Mouse (Mus musculus) ES-E14 (cell line): Measurements from ENCODE around the gene Ndufaf5. TPM values are rescaled to one million over a fixed set of nuclear protein-coding genes. Genes with fewer than 3 reads are reported as not detected.

Experiments used
- DNase-seq: peaks from one replicate; pipeline ENCODE4 v3.0.0-alpha.2; 2013; ENCODE audit warnings: low read depth, low spot score
- H3K27ac ChIP-seq: 2 replicates; pipeline ENCODE4 v1.5.1; 2012; ENCODE audit warnings: low read depth, mild to moderate bottlenecking, low read length, moderate library complexity, mixed read lengths; ENCODE audit not compliant: poor library complexity, insufficient read depth, severe bottlenecking
- H3K36me3 ChIP-seq: 2 replicates; pipeline ENCODE4 v1.6.1; 2012; ENCODE audit warnings: mild to moderate bottlenecking, low read length, moderate library complexity, mixed read lengths; ENCODE audit not compliant: control insufficient read depth, poor library complexity, insufficient read depth, severe bottlenecking
- H3K4me1 ChIP-seq, 2 experiments: fragments of 150-350 bp in 1 of 2; sonication (generic) in 1 of 2; 2 replicates each; pipeline ENCODE4 v1.6.1; 2012; ENCODE audit warnings: low read length in 2 of 2, mild to moderate bottlenecking in 1 of 2, mixed read lengths in 1 of 2; ENCODE audit not compliant: control insufficient read depth in 2 of 2, insufficient read depth in 2 of 2, poor library complexity in 1 of 2
- H3K4me3 ChIP-seq, 2 experiments: fragments of 150-350 bp in 1 of 2; sonication (generic) in 1 of 2; 2 replicates each; pipeline ENCODE4 v1.5.1; 2012; ENCODE audit warnings: low read length in 2 of 2, low read depth in 1 of 2, mild to moderate bottlenecking in 1 of 2, mixed read lengths in 1 of 2; ENCODE audit not compliant: insufficient read depth in 1 of 2, poor library complexity in 1 of 2, severe bottlenecking in 1 of 2
- H3K9ac ChIP-seq: 2 replicates; pipeline ENCODE4 v1.6.1; 2012; ENCODE audit warnings: low read depth, mild to moderate bottlenecking, low read length, mixed read lengths; ENCODE audit not compliant: poor library complexity, insufficient read depth, severe bottlenecking
- H3K9me3 ChIP-seq: fragments of 150-350 bp; sonication (generic); 2 replicates; pipeline ENCODE4 v1.6.1; 2012; ENCODE audit warnings: low read depth, mild to moderate bottlenecking, low read length; ENCODE audit not compliant: control insufficient read depth, insufficient read depth
- CHD2 ChIP-seq: IDR thresholded peaks from 2 replicates; pipeline ENCODE4 v1.6.1; 2014; ENCODE audit warnings: mild to moderate bottlenecking, low read depth, low read length, inconsistent platforms
- HCFC1 ChIP-seq: IDR thresholded peaks from 2 replicates; pipeline ENCODE4 v1.6.1; 2012; ENCODE audit warnings: low read length, inconsistent platforms, borderline replicate concordance; ENCODE audit not compliant: insufficient read depth
- MAFK ChIP-seq: IDR thresholded peaks from 2 replicates; pipeline ENCODE4 v1.6.1; 2014; ENCODE audit warnings: mild to moderate bottlenecking, low read depth, low read length, inconsistent platforms; ENCODE audit not compliant: insufficient read depth
- ZC3H11A ChIP-seq: IDR thresholded peaks from 2 replicates; pipeline ENCODE4 v1.6.1; 2012; ENCODE audit warnings: low read depth, mild to moderate bottlenecking, inconsistent platforms, low read length, borderline replicate concordance
- ZNF384 ChIP-seq: IDR thresholded peaks from 2 replicates; pipeline ENCODE4 v1.6.1; 2012; ENCODE audit warnings: low read depth, low read length, inconsistent platforms
- in situ Hi-C, 2 experiments: fragments of 600-800 bp; cut with MboI; formaldehyde crosslinking; loops; one replicate each; pipeline ENCODE4 v1.15.1; 2025; ENCODE audit warnings: low sequenced_read_pairs in 2 of 2, inconsistent platforms in 1 of 2; ENCODE audit not compliant: unreplicated experiment in 2 of 2
- total RNA-seq: library from RNA; depleted of rRNA; stranded (reverse); fragments of 300-350 nt; gene quantifications from 2 replicates; pipeline ENCODE4 v1.2.3, GENCODE M21; 2012

The Ndufaf5 gene
- total RNA-seq, 1 experiment = 14.0 TPM

DNA sequence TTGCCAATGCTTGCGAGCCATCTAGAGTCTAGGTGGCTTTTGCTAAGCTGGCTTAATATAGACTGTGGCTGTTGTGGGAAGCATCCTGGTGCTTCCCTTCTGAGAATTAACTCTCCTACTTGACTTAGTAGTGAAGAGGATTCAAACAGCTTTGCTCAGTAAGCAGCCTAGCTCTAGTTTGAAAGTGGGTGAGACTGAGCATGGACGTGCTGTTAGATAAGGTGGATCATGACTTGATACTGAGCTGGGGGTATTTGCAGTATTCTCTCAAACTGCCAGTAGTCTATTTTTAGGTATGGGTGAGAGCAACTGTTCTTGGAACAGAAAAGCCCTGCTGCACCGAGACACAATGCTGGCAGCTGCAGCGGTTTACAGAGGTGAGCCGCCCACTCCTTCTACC, 32.1 kb downstream of the Ndufaf5 start:
- DNase-seq = no peak
- no peaks in the 10 kb centered on the region for H3K4me1 ChIP-seq
- no peak overlapping the region for H3K27ac ChIP-seq
- TF ChIP-seq ZC3H11A = no peak
- TF ChIP-seq CHD2 = no peak
- TF ChIP-seq HCFC1 = no peak
- no peak for TF ChIP-seq ZNF384
- TF ChIP-seq MAFK = no peak
- no peak overlapping the region for H3K9ac ChIP-seq
- H3K36me3 ChIP-seq = peaks cover 2% of the 10 kb centered on the region; the same call in 1 of the 2 replicates
- in situ Hi-C loops = no loop called here
- no peak overlapping the region for H3K4me3 ChIP-seq
- H3K9me3 ChIP-seq = no peaks in the 10 kb centered on the region

DNA sequence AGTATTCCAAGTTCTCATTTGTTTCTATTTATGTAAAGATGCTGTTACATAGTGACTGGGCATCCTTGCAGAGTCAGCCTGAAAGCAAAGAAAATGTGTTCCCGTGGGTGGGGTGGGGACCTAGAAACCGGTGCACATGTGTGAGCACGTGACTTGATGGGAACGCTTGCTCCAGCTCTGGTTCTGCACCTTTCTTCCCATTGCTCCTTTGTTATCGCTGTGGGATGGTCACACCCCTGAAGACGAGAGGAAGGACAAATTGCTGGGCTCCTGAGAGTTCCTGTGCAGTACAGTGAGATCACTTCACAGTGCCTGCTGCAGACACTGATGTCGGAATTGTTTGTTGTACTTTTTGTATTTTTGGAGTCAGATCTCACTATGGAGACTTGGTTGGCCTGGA, 33.3 kb downstream of the Ndufaf5 start:
- no peak overlapping the region for H3K9ac ChIP-seq
- no peaks in the 10 kb centered on the region for H3K4me1 ChIP-seq
- H3K9me3 ChIP-seq = no peaks in the 10 kb centered on the region
- peaks cover 2% of the 10 kb centered on the region; the same call in 1 of the 2 replicates for H3K36me3 ChIP-seq
- in situ Hi-C loops = no loop called here
- H3K27ac ChIP-seq = no peak overlapping the region
- DNase-seq = no peak
- no peak for TF ChIP-seq MAFK
- no peak overlapping the region for H3K4me3 ChIP-seq

DNA sequence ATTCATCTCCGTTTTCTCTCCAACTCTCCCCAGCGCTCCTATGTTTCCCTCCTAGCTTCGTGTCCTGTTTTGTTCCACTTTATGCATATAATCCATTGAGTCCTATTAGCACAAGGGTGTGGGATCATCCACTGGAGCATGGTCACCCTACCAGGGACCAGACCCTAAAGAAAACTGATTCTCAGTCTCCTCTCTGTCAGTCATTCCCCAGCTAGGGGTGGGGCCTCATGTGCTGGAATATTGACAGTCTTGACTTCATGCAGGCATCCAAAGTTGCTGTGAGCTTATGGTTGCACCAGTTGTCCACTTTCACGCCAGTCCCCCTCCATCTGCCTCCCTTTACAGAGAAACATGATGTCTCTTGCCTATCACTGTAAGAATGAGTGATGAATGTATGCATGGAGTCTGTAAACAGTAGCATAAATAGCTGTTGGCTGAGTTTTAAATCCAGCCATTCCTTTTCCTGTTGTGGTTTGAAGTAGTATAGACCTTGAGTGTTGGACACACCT, 44.1 kb downstream of the Ndufaf5 start:
- no peak overlapping the region for H3K9ac ChIP-seq
- no peak overlapping the region for H3K27ac ChIP-seq
- no peak overlapping the region for H3K4me3 ChIP-seq
- in situ Hi-C loops = no loop called here
- no peak for DNase-seq
- no peak for TF ChIP-seq ZNF384
- TF ChIP-seq MAFK = no peak
- no peak for TF ChIP-seq HCFC1
- TF ChIP-seq ZC3H11A = no peak
- no peak for TF ChIP-seq CHD2
- no peaks in the 10 kb centered on the region for H3K9me3 ChIP-seq
- no peaks in the 10 kb centered on the region for H3K4me1 ChIP-seq
- H3K36me3 ChIP-seq = no peaks in the 10 kb centered on the region

DNA sequence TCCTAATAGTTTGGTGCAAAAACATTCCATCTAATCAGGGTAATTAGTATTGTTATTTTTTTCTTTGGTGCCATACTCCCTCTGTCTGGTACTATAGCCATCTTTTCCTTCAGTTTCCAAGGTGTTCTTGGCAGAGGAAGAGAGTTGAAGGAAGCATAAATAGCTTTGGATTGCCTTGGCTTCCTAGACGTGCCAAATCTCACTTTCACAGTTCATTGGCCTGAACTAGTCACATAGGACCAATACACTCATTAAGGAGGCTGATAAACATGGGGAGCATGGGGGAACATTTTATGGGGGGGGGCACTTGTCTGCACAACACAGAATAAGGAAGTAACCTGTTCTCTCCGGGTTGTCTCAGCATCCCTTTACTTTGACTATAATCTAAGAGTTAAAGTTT, 45.0 kb downstream of the Ndufaf5 start:
- DNase-seq = no peak
- no peak overlapping the region for H3K4me3 ChIP-seq
- no peak overlapping the region for H3K9ac ChIP-seq
- TF ChIP-seq CHD2 (no peak), ZC3H11A (no peak), ZNF384 (no peak), HCFC1 (no peak), MAFK (no peak)
- in situ Hi-C loops = no loop called here
- no peaks in the 10 kb centered on the region for H3K4me1 ChIP-seq
- H3K36me3 ChIP-seq = no peaks in the 10 kb centered on the region
- no peak overlapping the region for H3K27ac ChIP-seq
- no peaks in the 10 kb centered on the region for H3K9me3 ChIP-seq

DNA sequence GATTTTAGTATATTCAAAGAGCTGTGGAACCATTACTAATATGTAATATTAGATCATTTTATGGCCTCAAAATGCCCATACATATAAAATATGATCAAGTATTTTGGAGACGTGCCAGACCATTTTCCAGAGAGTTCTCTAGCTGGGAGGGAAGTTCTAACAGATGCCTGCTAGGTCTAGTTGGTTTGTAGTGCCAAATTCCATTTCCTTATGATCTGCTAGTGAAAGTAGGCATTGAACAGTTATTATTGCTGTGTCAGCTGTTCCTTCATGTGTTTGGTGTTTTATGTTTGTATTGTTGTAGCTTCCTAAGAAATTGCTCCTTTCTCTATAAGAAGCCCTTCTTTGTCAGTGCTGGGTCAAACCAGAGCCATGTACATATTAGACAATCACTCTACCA, 45.5 kb downstream of the Ndufaf5 start:
- no peaks in the 10 kb centered on the region for H3K36me3 ChIP-seq
- H3K4me1 ChIP-seq = no peaks in the 10 kb centered on the region
- no peak for DNase-seq
- H3K9ac ChIP-seq = no peak overlapping the region
- H3K27ac ChIP-seq = no peak overlapping the region
- in situ Hi-C loops = no loop called here
- no peak overlapping the region for H3K4me3 ChIP-seq
- peak; percentile 55; the same call in 1 of the 2 replicates for TF ChIP-seq MAFK
- TF ChIP-seq ZNF384 = no peak
- TF ChIP-seq ZC3H11A = no peak
- H3K9me3 ChIP-seq = no peaks in the 10 kb centered on the region
